Mouse (Mus musculus) gastrocnemius, adult 18-20 months (tissue): ENCODE measurements at regions not wholly inside any gene's neighbourhood (a gene's known extent, or its start where the extent isn't known, plus 50 kb on each side); places are given as distances from the start of the nearest gene placed in this dataset. TPM values are rescaled to one million over a fixed set of nuclear protein-coding genes. Genes with fewer than 3 reads are reported as not detected.

Experiments used
- DNase-seq: peaks from one replicate; pipeline ENCODE4 v3.0.0; 2021; ENCODE audit warnings: low spot score
- microRNA-seq: library from miRNA; unstranded; fragments of <30 nt; microRNA quantifications from one replicate; pipeline ENCODE4 v1.2.0, GENCODE M21; 2021

GRCm38 (mm10) chr8:128284816-128285215, 73.6 kb upstream of the Nrp1 start:
- DNase-seq: no peak

- DNase-seq: no peak
Measured at GRCm38 (mm10) chr8:128290076-128290475, 68.3 kb upstream of the Nrp1 start.

GRCm38 (mm10) chr8:128292394-128292793, 66.0 kb upstream of the Nrp1 start:
- DNase-seq: no peak

GRCm38 (mm10) chr8:128296728-128297380, 61.5 kb upstream of the Nrp1 start:
- DNase-seq: no peak

- no peak for DNase-seq
Measured at GRCm38 (mm10) chr8:128302322-128302721, 56.1 kb upstream of the Nrp1 start.

Small RNA genes in the stretch of these regions (microRNA-seq; reads per million reads assigned to microRNA genes)
- not detected for gene Mir21c
